Mouse (Mus musculus) spleen, adult 2 months (tissue): ENCODE data around the gene Adap2. TPM values are rescaled to one million over a fixed set of nuclear protein-coding genes. Genes with fewer than 3 reads are reported as not detected.
"Not testable (repeated sequence)": the region's sequence is repeated elsewhere in the genome, so short reads cannot be mapped to it uniquely, and the experiment has no call there.

ENCODE experiments used
- DNase-seq, 2 experiments: peaks; one replicate each; pipeline versions ENCODE4 v3.0.0 to v3.0.0-alpha.2; 2012 to 2021; ENCODE audit warnings: low spot score in 2 of 2, low read depth in 1 of 2
- H3K27ac ChIP-seq: fragments of 200-500 bp; 2 replicates; pipeline ENCODE4 v1.5.1; 2012; ENCODE audit warnings: low read length, inconsistent platforms; ENCODE audit not compliant: insufficient read depth
- H3K27me3 ChIP-seq: fragments of 200-500 bp; 2 replicates; pipeline ENCODE4 v1.6.1; 2012; ENCODE audit warnings: mild to moderate bottlenecking, moderate library complexity, low read length, inconsistent platforms; ENCODE audit not compliant: control insufficient read depth, insufficient read depth
- H3K36me3 ChIP-seq: fragments of 200-500 bp; 2 replicates; pipeline ENCODE4 v1.6.1; 2012; ENCODE audit warnings: mild to moderate bottlenecking, low read length, inconsistent platforms; ENCODE audit not compliant: control insufficient read depth, insufficient read depth
- H3K4me1 ChIP-seq: fragments of 200-500 bp; 2 replicates; pipeline ENCODE4 v1.6.1; 2011; ENCODE audit warnings: inconsistent platforms; ENCODE audit not compliant: control insufficient read depth, insufficient read depth, insufficient read length
- H3K4me3 ChIP-seq: fragments of 200-500 bp; 2 replicates; pipeline ENCODE4 v1.5.1; 2011; ENCODE audit warnings: mild to moderate bottlenecking, inconsistent platforms; ENCODE audit not compliant: insufficient read depth, insufficient read length; ENCODE audit errors: extremely low read depth
- CTCF ChIP-seq: fragments of 200-500 bp; IDR thresholded peaks from 2 replicates; pipeline ENCODE4 v1.5.1; 2011; ENCODE audit warnings: mild to moderate bottlenecking, inconsistent platforms; ENCODE audit not compliant: insufficient read depth, insufficient read length, insufficient replicate concordance; ENCODE audit errors: extremely low read depth
- POLR2A ChIP-seq: fragments of 200-500 bp; IDR thresholded peaks from 2 replicates; pipeline ENCODE4 v1.6.1; 2011; ENCODE audit warnings: low read depth, low read length, inconsistent platforms
- WGBS: fragments of 180-500 bp; shearing (Covaris S2); methylation state at CpG from one replicate; pipeline ENCODE4 v1.1.7; 2018; 5-methylcytosine and 5-hydroxymethylcytosine counted together
- polyA plus RNA-seq: library from polyadenylated mRNA; depleted of rRNA; stranded (reverse); fragments of >200 nt; gene quantifications from 2 replicates; pipeline ENCODE4 v1.2.3, GENCODE M21; 2012

Adap2 gene
- polyA plus RNA-seq, 1 experiment: 16.4 TPM

DNA sequence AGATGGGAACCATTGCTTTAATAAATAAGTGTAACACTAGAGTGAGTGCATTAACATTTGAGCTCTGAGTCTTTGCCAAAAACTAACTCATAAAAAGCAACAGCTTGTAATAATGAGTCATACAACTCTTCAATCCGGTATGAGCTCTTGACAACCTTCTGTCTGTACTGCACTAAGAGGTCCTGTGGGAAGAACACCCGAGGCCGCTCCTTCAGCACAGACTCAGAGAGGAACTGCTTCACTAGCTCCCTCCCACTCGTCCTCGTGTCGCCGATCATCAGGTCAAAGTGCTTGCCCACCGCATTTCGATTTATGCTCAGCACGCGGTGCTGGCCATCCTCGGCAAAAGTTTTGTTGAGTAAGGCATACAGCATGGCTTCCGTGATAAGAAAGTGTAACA, 17.1 kb upstream of the Adap2 start:
- no peak overlapping the region for H3K27ac ChIP-seq
- H3K27me3 ChIP-seq: no peaks in the 10 kb centered on the region
- no peak for DNase-seq
- H3K4me1 ChIP-seq: no peaks in the 10 kb centered on the region
- no peak overlapping the region for H3K4me3 ChIP-seq
- 93% methylated on average over 13 of the region's 13 CpGs for WGBS
- H3K36me3 ChIP-seq: peaks cover 7% of the 10 kb centered on the region
- no peak for TF ChIP-seq POLR2A

- 94% methylated on average over 5 of the region's 5 CpGs for WGBS
- DNase-seq: no peak
- no peaks in the 10 kb centered on the region for H3K27me3 ChIP-seq
- peaks cover 7% of the 10 kb centered on the region for H3K36me3 ChIP-seq
- H3K4me1 ChIP-seq: peaks cover 2% of the 10 kb centered on the region; the same call in 1 of the 2 replicates
- TF ChIP-seq POLR2A (no peak), CTCF (no peak)
- no peak overlapping the region for H3K27ac ChIP-seq
- no peak overlapping the region for H3K4me3 ChIP-seq
Measured at GRCm38 (mm10) chr11:80137773-80138172, 16.1 kb upstream of the Adap2 start.

- Histone ChIP-seq H3K36me3 (peaks cover 1% of the 10 kb centered on the region; the same call in 1 of the 2 replicates), H3K4me3 (peak within 1 kb of the TSS; percentile 84), H3K27ac (peak within 1 kb of the TSS; percentile 69), H3K27me3 (no peaks in the 10 kb centered on the region), H3K4me1 (peaks cover 6% of the 10 kb centered on the region; the same call in 1 of the 2 replicates)
- 1% methylated on average over 40 of the region's 40 CpGs for WGBS
- peak; percentile 63 for TF ChIP-seq POLR2A
- TF ChIP-seq CTCF: no peak
- peak; percentile 61 to 65 for DNase-seq
Measured at GRCm38 (mm10) chr11:80141825-80142521, 11.9 kb upstream of the Adap2 start, which contains the start of gene Tefm. Tefm (minus strand) TSS chr11:80142175.

DNA sequence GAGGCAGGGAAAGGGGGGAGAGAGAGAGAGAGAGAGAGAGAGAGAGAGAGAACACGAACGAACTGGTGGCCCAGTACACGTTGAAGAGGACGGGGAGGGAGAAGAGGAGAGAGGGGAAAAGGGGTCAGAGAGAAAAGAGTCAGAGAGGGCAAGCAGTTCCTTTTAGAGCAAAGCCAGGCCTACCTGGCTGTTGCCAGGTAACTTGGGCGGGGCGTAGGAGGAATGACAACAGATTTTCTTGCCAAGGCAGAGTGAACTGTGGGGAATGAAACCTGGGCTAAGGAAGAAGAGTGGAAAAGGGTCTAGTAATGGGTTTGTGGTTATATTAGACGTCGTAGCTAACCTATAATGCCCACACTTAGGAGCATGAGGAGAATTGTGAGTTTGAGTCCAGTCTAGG, 11.0 kb upstream of the Adap2 start:
- no peak for DNase-seq
- Histone ChIP-seq H3K27me3 (no peaks in the 10 kb centered on the region), H3K27ac (no peak overlapping the region; the same call in 1 of the 2 replicates), H3K4me3 (no peak overlapping the region), H3K36me3 (no peaks in the 10 kb centered on the region), H3K4me1 (peaks cover 6% of the 10 kb centered on the region; the same call in 1 of the 2 replicates)
- WGBS: 49% methylated on average over 8 of the region's 8 CpGs
- no peak for TF ChIP-seq POLR2A
- no peak for TF ChIP-seq CTCF

- Histone ChIP-seq H3K36me3 (no peaks in the 10 kb centered on the region), H3K27me3 (no peaks in the 10 kb centered on the region), H3K27ac (peak overlapping the region; percentile 53), H3K4me3 (no peak overlapping the region), H3K4me1 (peaks cover 6% of the 10 kb centered on the region; the same call in 1 of the 2 replicates)
- WGBS: 4% methylated on average over 10 of the region's 10 CpGs
- peak; percentile 42 to 56 for DNase-seq
- TF ChIP-seq CTCF (no peak), POLR2A (no peak)
Measured at GRCm38 (mm10) chr11:80145787-80146275, 8.1 kb upstream of the Adap2 start.

DNA sequence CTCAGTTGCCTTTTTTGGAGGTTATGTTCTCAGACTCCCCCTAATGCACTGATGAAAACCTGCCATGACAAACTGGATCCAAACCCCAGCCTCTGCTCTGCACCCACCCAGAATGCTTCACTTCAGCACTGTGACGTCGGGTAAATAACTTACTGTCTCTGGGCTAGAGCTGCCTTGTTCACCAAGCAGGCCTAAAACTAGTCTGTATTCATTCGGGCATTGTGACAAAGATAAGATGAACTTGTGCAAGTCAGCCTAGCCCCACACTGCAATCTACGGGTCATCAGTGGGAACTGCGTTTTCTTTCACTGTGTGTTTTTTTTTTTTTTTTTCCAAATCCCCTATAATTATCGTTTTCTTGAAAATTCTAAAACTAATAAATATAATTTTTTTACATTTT, 6.2 kb upstream of the Adap2 start:
- Histone ChIP-seq H3K27ac (0 out of 2 replicates have a peak overlapping the region, but pooled peaks have one; percentile 7), H3K4me1 (peaks cover 5% of the 10 kb centered on the region; the same call in 1 of the 2 replicates), H3K27me3 (no peaks in the 10 kb centered on the region), H3K36me3 (no peaks in the 10 kb centered on the region), H3K4me3 (no peak overlapping the region)
- TF ChIP-seq CTCF: no peak
- TF ChIP-seq POLR2A: no peak
- WGBS: 59% methylated on average over 6 of the region's 6 CpGs
- no peak for DNase-seq

DNA sequence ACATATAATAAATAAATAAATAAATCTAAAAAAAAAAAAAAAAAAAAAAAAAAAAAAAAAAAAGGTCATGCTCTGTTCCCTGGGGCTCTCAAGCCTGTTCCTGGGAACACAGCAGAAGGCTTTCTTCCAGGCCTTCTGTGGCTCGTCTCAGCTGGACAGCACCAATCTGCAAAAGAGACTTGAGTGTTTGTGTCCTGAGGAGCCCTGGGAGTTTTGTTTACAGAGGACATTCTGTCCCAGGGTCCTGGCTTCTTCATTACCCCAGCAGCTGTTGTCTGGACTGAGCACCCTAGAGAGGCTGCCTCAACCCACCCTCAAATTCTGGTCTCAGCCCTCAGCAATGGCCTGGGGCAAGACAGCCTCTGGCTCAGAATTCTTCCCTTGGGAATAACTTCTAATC, 5.6 kb upstream of the Adap2 start:
- DNase-seq: no peak

DNA sequence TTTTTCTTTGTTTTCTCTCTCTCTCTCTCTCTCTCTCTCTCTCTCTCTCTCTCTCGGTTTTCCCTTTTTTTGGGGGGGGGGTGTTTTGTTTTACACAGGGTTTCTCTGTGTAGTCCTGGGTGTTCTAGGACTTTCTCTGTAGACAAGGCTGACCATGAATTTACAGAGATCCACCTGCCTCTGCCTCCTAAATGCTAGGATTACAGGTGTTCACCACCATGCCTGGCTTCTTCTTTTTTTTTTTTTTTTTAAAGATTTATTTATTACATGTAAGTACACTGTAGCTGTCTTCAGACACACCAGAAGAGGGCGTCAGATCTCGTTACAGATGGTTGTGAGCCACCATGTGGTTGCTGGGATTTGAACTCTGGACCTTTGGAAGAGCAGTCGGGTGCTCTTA, 4.9 kb upstream of the Adap2 start:
- not testable (repeated sequence) for H3K27ac ChIP-seq, H3K27me3 ChIP-seq, DNase-seq, H3K4me3 ChIP-seq, H3K36me3 ChIP-seq, H3K4me1 ChIP-seq
- WGBS: 57% methylated on average over 2 of the region's 4 CpGs

More for the DNA sequence above, 5.6 kb upstream of the Adap2 start:
- Histone ChIP-seq H3K4me1 (peaks cover 2% of the 10 kb centered on the region; the same call in 1 of the 2 replicates), H3K36me3 (no peaks in the 10 kb centered on the region), H3K4me3 (no peak overlapping the region), H3K27ac (no peak overlapping the region), H3K27me3 (no peaks in the 10 kb centered on the region)
- TF ChIP-seq POLR2A (no peak), CTCF (no peak)
- WGBS: 76% methylated on average over 1 of the region's 1 CpGs
